Mouse (Mus musculus): ENCODE results near the gene Larp4b.

Larp4b gene

GRCm38 (mm10) chr13:9180221-9180620, 86.5 kb downstream of the Larp4b start:
- no peak for DNase-seq (ENCODE audit: low spot score)

DNA sequence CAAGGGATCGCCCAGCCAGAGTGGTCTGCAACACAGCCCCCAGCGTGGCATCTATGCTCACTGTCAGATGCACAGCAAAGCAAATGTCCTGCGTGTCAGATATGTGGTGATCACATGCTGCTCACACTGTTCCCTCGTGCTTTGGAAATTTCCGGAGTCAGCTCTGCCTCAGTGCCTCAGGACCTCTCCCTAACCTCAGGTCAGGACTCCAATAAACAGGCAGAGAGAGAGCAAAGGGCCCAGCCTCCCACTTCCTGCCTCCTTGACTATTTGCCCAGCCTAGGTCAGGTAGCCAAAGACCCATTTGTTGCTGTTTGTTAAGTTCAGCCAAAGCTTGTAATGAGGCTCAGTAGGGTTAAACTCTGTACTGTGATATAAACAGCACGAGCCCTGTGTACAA, 87.4 kb downstream of the Larp4b start:
- DNase-seq (ENCODE audit: low spot score): no peak

DNA sequence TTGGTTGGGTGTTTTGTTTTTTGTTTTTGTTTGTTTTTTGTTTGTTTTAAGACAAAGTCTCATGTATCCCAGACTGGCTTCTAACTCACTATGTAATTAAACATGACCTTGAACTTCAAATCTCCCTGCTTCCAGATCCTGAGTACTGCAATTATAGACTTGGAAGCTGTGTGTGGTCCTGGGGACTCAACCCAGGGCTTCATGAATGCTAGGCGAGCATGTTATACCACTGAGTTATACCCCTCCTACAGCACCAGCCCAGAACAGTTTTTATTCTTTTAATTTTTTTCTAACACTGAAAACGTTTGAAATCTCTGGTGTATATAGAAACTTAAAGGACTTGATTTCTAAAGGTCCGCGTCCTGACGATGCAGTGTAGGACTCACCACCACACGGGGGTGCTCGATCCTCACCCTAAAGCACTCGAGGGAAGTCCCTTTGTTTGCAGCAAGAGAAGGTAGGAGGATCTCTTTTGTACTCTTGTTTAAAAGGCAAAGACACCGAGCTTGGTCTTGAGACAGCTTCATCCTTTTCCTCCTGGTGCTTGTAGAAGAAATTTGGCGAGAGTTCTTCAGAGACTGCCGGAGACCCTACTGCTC, 88.1 kb downstream of the Larp4b start:
- peak; percentile 46 for DNase-seq (ENCODE audit: low spot score)

DNA sequence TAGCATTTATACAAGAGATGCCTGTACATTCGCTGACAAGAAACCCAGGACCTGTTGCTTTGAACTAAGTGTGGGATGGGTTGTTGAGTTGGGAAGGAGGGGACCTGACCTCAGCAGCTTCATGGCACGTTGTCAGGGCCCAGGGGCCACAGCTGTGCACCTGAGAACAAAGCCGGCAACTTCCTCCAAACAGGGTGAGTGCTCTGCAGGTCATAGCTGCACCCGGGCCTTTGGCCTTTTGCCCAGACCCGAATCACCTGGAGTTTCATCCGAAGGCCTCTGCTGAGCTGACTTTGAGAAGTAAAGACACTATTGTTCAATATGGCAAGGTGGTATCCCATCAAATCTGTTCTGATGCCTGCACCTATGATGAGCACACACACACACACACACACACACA, 90.6 kb downstream of the Larp4b start:
- no peak for DNase-seq (ENCODE audit: low spot score)

DNA sequence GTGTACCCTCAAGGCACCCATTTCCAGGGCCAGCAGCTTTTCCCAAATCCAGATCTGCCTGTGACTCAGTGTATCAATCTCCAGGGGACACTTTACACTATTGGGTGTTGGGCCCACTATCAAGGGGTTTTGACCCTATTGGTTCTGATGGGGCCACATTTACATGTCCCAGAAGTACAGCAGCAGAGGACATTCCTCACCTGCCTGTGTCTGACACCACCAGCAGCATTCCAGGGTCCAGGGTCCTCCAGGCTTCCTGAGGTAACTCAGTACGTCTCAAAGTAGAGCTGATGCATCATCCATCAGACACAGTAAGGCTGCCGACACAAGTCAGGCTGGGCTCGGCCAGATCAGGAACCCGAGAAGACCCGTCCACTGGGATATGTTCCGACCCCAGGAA, 91.0 kb downstream of the Larp4b start:
- DNase-seq (ENCODE audit: low spot score): no peak

DNA sequence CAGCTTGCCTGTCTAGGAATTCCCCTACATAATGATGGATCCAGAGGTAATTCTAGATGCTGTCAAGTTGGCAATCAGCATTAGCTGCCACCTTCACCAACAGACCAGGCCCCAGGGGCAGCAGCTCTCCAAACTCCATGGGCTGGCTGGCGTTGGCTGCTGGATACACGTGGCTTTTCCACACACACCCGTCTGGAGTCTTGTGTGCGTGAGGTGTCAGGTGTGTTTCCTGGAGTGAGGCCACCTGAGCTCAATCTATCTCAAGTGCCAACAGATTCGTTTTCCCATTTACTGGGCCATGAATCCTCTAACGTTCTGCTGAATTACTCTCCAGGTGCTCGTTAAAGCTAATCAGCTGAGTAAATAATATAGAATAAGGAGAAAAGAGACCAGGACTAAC, 93.5 kb downstream of the Larp4b start:
- DNase-seq (ENCODE audit: low spot score): no peak

DNA sequence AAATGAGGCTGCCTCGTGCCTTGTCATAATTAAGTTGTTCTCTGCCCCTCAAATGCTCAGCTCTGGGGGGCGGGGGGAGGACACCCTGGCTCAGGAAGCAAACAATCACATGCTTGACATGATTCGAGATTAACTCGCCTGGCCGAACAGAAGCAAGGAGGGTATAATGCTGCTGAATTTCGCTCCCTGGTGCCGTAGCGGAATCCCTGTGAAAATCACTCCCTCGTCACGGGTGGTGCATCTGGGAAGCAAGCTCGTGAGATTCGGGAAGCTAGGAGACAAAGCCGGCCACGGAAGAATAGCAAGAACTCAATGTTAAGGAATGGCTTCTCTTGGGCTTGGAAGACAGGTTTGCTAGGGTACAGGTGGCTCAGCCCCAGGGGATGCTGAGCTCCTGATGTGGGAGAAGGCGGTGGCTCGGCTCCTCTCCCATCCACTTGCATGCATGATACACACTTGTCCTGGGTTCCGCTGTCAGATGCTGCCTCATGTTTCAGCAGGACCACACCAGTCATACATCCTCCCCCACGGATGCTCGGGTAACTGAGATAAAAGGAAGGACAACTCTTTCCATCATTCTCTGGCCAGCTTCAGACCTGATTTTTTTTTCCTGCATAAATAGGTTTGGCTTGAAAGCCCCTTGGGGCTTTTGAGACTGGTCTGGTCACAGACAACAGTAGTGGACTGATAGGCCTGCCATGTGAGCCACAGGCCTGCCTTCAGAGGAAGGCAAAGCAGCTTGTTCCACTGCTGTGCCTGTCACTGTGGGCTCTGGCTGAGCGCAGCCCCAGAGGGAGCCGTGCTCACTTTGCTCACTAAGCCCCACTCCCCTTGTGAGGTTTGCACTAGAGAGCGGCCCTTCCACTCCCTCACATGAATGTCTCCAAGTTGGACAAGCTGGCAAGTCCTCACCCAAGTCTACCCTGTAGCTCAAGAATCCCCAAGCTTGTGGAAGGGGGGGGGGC, 94.2 kb downstream of the Larp4b start:
- no peak for DNase-seq (ENCODE audit: low spot score)

DNA sequence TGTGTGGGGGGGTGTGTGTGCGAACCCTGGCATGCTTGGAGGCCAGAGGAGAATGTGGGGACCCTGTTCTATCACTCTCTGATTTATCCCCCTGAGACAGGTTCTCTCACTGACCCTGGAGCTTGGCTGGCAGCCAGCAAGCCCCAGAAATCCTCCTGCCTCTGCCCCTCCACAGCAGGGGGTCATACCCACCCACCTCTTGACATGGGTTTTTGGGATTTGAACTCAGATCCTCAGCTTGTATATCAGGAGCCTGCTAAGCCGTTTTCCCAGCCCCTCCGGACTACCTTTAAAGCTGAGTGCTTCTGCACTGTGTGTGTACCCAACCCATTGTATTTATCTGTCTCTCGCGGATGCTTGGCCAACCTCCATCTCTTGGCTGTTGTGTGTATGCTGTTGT, 95.8 kb downstream of the Larp4b start:
- DNase-seq (ENCODE audit: low spot score): no peak

DNA sequence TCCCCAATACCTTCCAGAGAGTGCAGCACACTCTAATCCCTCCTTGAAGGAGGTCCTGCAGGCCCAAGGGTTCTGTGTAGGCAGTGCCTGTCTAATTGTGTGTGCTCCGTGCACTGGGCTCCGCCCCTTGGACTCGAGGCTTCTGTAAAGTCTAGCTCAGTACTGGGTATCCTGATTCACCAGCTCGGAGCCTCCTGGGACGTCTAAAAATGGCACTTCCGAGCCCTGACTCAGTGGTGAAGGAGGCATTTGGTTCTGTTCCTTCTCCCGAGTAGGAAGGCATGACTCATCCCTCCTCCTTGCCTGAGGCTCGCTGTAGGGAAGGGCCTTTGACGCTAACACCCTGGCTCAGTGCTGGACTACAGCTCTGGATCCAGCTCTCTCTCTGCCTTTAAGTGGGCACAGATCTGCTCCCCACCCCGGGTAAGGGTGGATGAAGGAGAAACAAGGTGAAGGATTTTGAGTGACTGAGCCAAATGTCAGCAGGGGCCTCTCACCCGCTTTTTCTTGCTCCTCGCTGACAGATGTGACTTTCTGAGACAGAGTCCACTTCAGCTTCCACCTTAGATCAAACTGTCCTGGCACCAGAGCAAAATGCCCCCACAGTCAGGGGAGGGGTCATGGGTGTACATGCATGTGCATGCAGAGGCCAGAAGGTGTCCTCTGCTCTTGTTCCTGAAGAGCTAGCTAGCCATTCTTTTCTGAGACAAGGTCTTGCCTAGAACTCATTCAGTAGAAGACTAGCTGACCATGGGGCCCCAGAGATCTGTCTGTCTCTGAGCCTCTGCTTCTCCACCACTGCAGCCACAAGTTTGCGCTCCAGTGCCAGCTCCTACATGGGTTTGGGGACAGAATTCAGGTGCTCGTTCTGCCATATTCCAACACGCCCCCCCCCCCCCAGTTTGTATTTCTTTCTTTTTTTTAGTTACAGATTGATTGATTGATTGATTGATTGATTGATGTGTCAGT, 97.8 kb downstream of the Larp4b start:
- peak; percentile 37 for DNase-seq (ENCODE audit: low spot score)

- DNase-seq (ENCODE audit: low spot score): no peak
Measured at GRCm38 (mm10) chr13:9192797-9193330, 99.2 kb downstream of the Larp4b start.

GRCm38 (mm10) chr13:9194656-9195055, 101.0 kb downstream of the Larp4b start:
- no peak for DNase-seq (ENCODE audit: low spot score)

- no peak for DNase-seq (ENCODE audit: low spot score)
Measured at GRCm38 (mm10) chr13:9195565-9195964, 101.9 kb downstream of the Larp4b start.

DNA sequence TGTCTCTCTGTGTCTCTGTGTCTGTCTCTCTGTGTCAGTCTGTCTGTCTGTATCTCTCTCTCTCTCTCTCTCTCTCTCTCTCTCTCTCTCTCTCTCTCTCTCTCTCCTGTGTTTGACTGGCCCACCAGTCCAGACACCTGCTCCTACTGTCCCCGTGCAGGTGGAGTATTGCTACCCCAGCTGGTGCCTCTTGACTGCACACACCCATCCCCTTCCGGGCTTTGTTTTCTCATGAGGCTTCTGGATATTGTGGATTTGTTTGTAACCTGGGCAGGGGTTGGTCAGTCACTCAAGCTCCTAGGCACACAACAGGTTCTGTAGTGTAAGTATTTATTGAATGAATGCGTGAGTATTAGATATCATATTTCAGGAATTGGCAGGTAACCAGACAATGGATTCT, 104.4 kb downstream of the Larp4b start:
- DNase-seq (ENCODE audit: low spot score): no peak

GRCm38 (mm10) chr13:9198728-9199464, 105.2 kb downstream of the Larp4b start:
- DNase-seq (ENCODE audit: low spot score): no peak

GRCm38 (mm10) chr13:9199465-9199844, 105.8 kb downstream of the Larp4b start:
- no peak for DNase-seq (ENCODE audit: low spot score)

DNA sequence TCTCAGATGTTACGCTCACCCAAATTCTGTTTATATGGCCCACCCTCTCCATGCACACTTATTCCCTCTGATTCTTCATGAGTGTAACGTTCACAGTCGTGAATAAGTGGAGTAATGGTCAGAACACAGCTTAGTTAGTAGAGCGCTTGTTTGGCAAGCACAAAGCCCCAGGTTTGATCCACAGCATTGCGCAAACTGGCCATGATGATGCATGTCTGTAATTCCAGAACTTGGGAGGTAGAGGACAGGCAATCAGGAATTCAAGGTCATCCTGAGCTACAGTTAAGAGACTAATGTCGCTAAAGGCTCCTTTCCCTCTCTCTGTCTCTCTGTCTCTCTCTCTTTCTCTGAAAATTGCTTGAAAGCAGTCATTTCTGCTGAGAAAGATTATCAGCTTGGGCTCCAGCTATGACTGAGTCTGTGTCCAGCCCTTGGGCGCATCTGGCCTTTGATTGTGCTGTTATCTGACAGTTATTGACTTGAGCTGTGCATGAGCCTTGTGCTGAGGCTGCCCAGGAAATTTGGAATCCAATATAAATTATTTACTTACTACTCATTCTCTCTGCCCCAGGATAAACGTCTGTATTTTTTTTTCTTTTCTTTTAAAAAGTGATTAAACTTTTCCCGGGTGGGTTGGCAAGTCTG, 129.2 kb downstream of the Larp4b start:
- no peak for DNase-seq (ENCODE audit: low spot score)

All from ovary, adult 18-20 months (tissue).